ENCODE assay signal across 19 mouse cellular contexts in genomic region chr7:129962575-129962974, GRCm38 (mm10).
DNase-seq lines count a peak whose midpoint lies in the region; ATAC-seq lines count a peak whose summit lies in the region.
"Had no signal": no experiment of that assay in that cellular context is flagged by ENCODE, and none has a peak within 500 bp of the region (broad histone marks: within the 10 kb centered on the region; RNA-seq: fewer than 3 reads in every experiment).

No protein-coding gene starts in this region.

- no peak overlapping the region for H3K4me3 ChIP-seq in hindbrain, embryonic 11.5 days (ENCODE audit: low read depth, low read length)
- no peak overlapping the region for H3K4me3 ChIP-seq in hindbrain, embryonic 12.5 days
- H3K4me3 ChIP-seq in embryonic facial prominence, embryonic 10.5 days, result no peak overlapping the region
- no peak overlapping the region for H3K4me3 ChIP-seq in embryonic facial prominence, embryonic 13.5 days
- no peak overlapping the region for H3K4me3 ChIP-seq in limb, embryonic 12.5 days (replicated peaks)
- H3K4me3 ChIP-seq: heart, embryonic 13.5 days; midbrain, embryonic 12.5 days; myocyte had no signal

- H3K27me3 ChIP-seq in hindbrain, embryonic 11.5 days (ENCODE audit: control insufficient read depth, insufficient read depth, low read length), result no peaks in the 10 kb centered on the region
- no peaks in the 10 kb centered on the region for H3K27me3 ChIP-seq in hindbrain, embryonic 12.5 days
- H3K27me3 ChIP-seq in embryonic facial prominence, embryonic 10.5 days (replicated peaks; ENCODE audit: low read depth, poor library complexity, severe bottlenecking), result no peaks in the 10 kb centered on the region
- H3K27me3 ChIP-seq in embryonic facial prominence, embryonic 13.5 days, result no peaks in the 10 kb centered on the region
- no peaks in the 10 kb centered on the region; the same call in 1 of the 2 replicates for H3K27me3 ChIP-seq in limb, embryonic 12.5 days
- H3K27me3 ChIP-seq: heart, embryonic 13.5 days; midbrain, embryonic 12.5 days had no signal

- H3K27ac ChIP-seq in hindbrain, embryonic 11.5 days (ENCODE audit: low read depth, low read length), result no peak overlapping the region
- no peak overlapping the region for H3K27ac ChIP-seq in hindbrain, embryonic 12.5 days
- H3K27ac ChIP-seq in embryonic facial prominence, embryonic 10.5 days (replicated peaks), result 0 out of 2 replicates have a peak overlapping the region, but pooled peaks have one; percentile 2
- H3K27ac ChIP-seq in embryonic facial prominence, embryonic 13.5 days, result peak overlapping the region; percentile 63
- H3K27ac ChIP-seq in limb, embryonic 12.5 days, result peak overlapping the region; percentile 31; the same call in 1 of the 2 replicates
- H3K27ac ChIP-seq: heart, embryonic 13.5 days; midbrain, embryonic 12.5 days had no signal

- DNase-seq in hindbrain, embryonic 11.5 days (ENCODE audit: low spot score), result peak; percentile 35
- peak; percentile 42 for DNase-seq in embryonic facial prominence, embryonic 10.5 days (ENCODE audit: low spot score)
- no peak for DNase-seq in right cerebral cortex, postnatal 4 days
- no peak for DNase-seq in spleen, postnatal 36 days (ENCODE audit: low spot score in 2 of 2)
- DNase-seq: adrenal gland, adult 2 months; cerebellum, adult 8-10 months; gastrocnemius, postnatal 36 days; heart, postnatal 4 days; kidney, postnatal 10 days; left cerebral cortex, postnatal 4 days; liver, postnatal 0 days; right cerebral cortex, adult 18-20 months had no signal

- 61% methylated on average over 12 of the region's 12 CpGs for WGBS in hindbrain, embryonic 11.5 days
- WGBS in hindbrain, embryonic 12.5 days, result 53% methylated on average over 12 of the region's 12 CpGs
- WGBS in embryonic facial prominence, embryonic 10.5 days, result 53% methylated on average over 12 of the region's 12 CpGs
- 20% methylated on average over 12 of the region's 12 CpGs for WGBS in embryonic facial prominence, embryonic 13.5 days
- WGBS in limb, embryonic 12.5 days, result 7% methylated on average over 12 of the region's 12 CpGs

- no peak for ATAC-seq in hindbrain, embryonic 11.5 days (ENCODE audit: low FRiP score)
- no peak for ATAC-seq in hindbrain, embryonic 12.5 days (ENCODE audit: low FRiP score)
- no peak for ATAC-seq in embryonic facial prominence, embryonic 13.5 days (ENCODE audit: insufficient number of reproducible peaks, insufficient read depth, low FRiP score, low TSS enrichment, low read depth)
- ATAC-seq in limb, embryonic 12.5 days (ENCODE audit: insufficient number of reproducible peaks, insufficient read depth, low FRiP score, low TSS enrichment, low read depth), result no peak
- ATAC-seq: liver, postnatal 0 days had no signal

- H3K4me1 ChIP-seq in hindbrain, embryonic 11.5 days (replicated peaks; ENCODE audit: control insufficient read depth, insufficient read depth, low read length), result no peaks in the 10 kb centered on the region
- peaks cover 8% of the 10 kb centered on the region for H3K4me1 ChIP-seq in hindbrain, embryonic 12.5 days
- peaks cover 37% of the 10 kb centered on the region for H3K4me1 ChIP-seq in embryonic facial prominence, embryonic 10.5 days
- peaks cover 34% of the 10 kb centered on the region for H3K4me1 ChIP-seq in embryonic facial prominence, embryonic 13.5 days
- H3K4me1 ChIP-seq in limb, embryonic 12.5 days (replicated peaks), result peaks cover 27% of the 10 kb centered on the region
- H3K4me1 ChIP-seq: midbrain, embryonic 12.5 days had no signal

- no peak overlapping the region for H3K9ac ChIP-seq in hindbrain, embryonic 11.5 days (ENCODE audit: low read depth, low read length)
- H3K9ac ChIP-seq in hindbrain, embryonic 12.5 days, result no peak overlapping the region
- H3K9ac ChIP-seq in embryonic facial prominence, embryonic 13.5 days, result no peak overlapping the region
- no peak overlapping the region for H3K9ac ChIP-seq in limb, embryonic 12.5 days (replicated peaks)
- H3K9ac ChIP-seq: heart, embryonic 13.5 days; liver, postnatal 0 days; midbrain, embryonic 12.5 days had no signal

- no peak overlapping the region for H3K4me2 ChIP-seq in hindbrain, embryonic 11.5 days (replicated peaks; ENCODE audit: low read depth, low read length)
- no peak overlapping the region for H3K4me2 ChIP-seq in hindbrain, embryonic 12.5 days (replicated peaks)
- peak overlapping the region; percentile 44 for H3K4me2 ChIP-seq in embryonic facial prominence, embryonic 13.5 days
- H3K4me2 ChIP-seq in limb, embryonic 12.5 days, result peak overlapping the region; percentile 40
- H3K4me2 ChIP-seq: heart, embryonic 13.5 days; midbrain, embryonic 12.5 days had no signal

- H3K9me3 ChIP-seq in hindbrain, embryonic 11.5 days (ENCODE audit: control insufficient read depth, low read length), result no peaks in the 10 kb centered on the region
- H3K9me3 ChIP-seq in hindbrain, embryonic 12.5 days (replicated peaks), result no peaks in the 10 kb centered on the region
- no peaks in the 10 kb centered on the region for H3K9me3 ChIP-seq in embryonic facial prominence, embryonic 10.5 days
- H3K9me3 ChIP-seq in embryonic facial prominence, embryonic 13.5 days, result no peaks in the 10 kb centered on the region
- no peaks in the 10 kb centered on the region for H3K9me3 ChIP-seq in limb, embryonic 12.5 days
- H3K9me3 ChIP-seq: heart, embryonic 13.5 days; midbrain, embryonic 12.5 days had no signal

- H3K36me3 ChIP-seq in hindbrain, embryonic 11.5 days (ENCODE audit: control insufficient read depth, insufficient read depth, low read length), result no peaks in the 10 kb centered on the region
- H3K36me3 ChIP-seq in hindbrain, embryonic 12.5 days, result no peaks in the 10 kb centered on the region
- H3K36me3 ChIP-seq in embryonic facial prominence, embryonic 10.5 days (replicated peaks), result no peaks in the 10 kb centered on the region
- no peaks in the 10 kb centered on the region for H3K36me3 ChIP-seq in embryonic facial prominence, embryonic 13.5 days
- H3K36me3 ChIP-seq in limb, embryonic 12.5 days, result no peaks in the 10 kb centered on the region
- H3K36me3 ChIP-seq: G1E; heart, embryonic 13.5 days; midbrain, embryonic 12.5 days had no signal

Comparison
In these comparisons a context has a peak if more than half of its experiments do, and no peak if none do; other contexts are left out.
1. DNase-seq: peak in hindbrain, embryonic 11.5 days (single experiment) and embryonic facial prominence, embryonic 10.5 days (single experiment); none in right cerebral cortex, postnatal 4 days (single experiment) and spleen, postnatal 36 days (0 of 2).
2. H3K27ac ChIP-seq: peak in embryonic facial prominence, embryonic 10.5 days (single experiment), embryonic facial prominence, embryonic 13.5 days (single experiment) and limb, embryonic 12.5 days (single experiment); none in hindbrain, embryonic 11.5 days (single experiment) and hindbrain, embryonic 12.5 days (single experiment).
3. H3K4me2 ChIP-seq: peak in embryonic facial prominence, embryonic 13.5 days (single experiment) and limb, embryonic 12.5 days (single experiment); none in hindbrain, embryonic 11.5 days (single experiment) and hindbrain, embryonic 12.5 days (single experiment).